Mouse (Mus musculus) cerebellum, adult 9-11 months (tissue): ENCODE results near the gene Cst9.

Experiments
- DNase-seq: peaks from one replicate; pipeline ENCODE4 v3.0.0; 2022

The Cst9 gene

GRCm38 (mm10) chr2:148877016-148877770, 42.2 kb downstream of the Cst9 start:
- DNase-seq, result peak; percentile 13

GRCm38 (mm10) chr2:148878641-148879130, 43.7 kb downstream of the Cst9 start:
- no peak for DNase-seq

- no peak for DNase-seq
These were observed 44.3 kb downstream of the Cst9 start for GRCm38 (mm10) chr2:148879199-148879598.

- DNase-seq, result no peak
These were observed 49.8 kb downstream of the Cst9 start for GRCm38 (mm10) chr2:148884738-148885137.
